Mouse (Mus musculus): ENCODE measurements around the gene Lrrc19.

Gene Lrrc19

DNA sequence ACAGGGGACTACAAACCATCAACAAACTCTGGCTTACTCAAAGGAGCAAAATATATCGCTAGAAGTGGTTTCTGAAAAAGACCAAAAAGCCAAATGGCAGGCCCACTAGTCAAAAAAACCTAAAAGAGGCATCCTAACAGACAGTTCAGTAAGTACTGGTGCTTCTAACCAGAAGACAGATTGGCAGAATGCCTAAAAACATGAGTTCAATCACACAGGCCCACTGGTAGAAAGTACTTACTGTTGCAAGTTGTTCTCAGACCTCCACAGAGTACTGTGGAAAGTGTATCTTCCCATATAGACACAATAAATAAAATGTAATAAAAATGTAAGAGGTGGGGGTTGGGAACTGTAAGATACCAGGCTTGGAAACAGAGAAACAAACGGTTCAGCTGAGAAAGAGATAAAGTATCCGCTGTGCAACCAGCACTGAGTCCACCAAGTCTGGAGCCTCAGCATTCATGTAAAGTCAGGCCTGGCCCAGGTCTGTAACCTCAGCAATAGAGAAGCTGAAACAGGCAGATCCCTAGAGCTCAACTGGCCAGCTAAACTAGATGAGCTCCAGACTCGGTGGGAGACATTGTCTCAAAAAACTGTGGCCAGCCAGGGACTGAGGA lies 58.1 kb downstream of the Lrrc19 start:
- no peak for DNase-seq (ENCODE audit: low read depth)

Measured in c-Kit-positive CD71-negative TER-119-negative erythroid progenitor cells, embryonic 14.5 days (primary cell).